Mouse (Mus musculus): ENCODE results near the gene Clybl. TPM values are rescaled to one million over a fixed set of nuclear protein-coding genes. Genes with fewer than 3 reads are reported as not detected.

The Clybl gene
- polyA plus RNA-seq, 1 experiment from 2014 or later, result 22.1 TPM

DNA sequence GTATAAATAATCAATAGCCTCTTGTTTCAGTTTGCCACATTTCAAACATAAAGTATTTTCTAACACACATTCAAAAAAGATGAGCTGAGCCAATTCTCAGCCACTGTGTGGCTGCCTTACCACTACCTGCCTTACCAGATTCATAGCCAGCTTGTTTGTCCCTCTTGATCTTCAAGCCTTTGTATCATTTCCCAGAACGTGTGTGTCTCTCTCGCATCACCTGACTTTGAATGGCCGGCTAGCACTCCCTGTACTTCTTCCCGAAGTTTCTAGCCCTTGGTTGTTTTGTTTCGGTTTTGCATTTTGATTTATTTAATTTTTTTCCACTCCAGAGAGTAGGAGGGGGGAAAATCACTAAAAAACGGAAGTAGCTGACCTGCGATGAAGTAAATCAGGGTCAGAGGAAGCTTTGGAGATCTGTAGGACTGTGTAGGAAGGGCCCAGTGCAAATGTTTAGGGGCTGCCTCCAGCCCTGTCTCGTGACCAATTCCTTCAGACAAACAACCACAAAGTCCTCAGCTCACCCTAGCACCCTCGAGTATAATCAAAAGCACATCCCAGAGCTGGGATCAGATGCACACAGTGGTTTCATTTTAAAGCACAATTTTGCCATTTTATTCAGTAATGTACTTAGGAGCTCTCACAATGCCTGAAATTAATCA lies 195.1 kb downstream of the Clybl start:
- Histone ChIP-seq H3K27ac (ENCODE audit: low read length) (no peak overlapping the region), H3K9ac (ENCODE audit: low read depth, low read length) (no peak overlapping the region), H3K27me3 (ENCODE audit: control insufficient read depth, insufficient read depth, low read depth, low read length) (no peaks in the 10 kb centered on the region), H3K9me3 (replicated peaks; ENCODE audit: control insufficient read depth, low read length) (no peaks in the 10 kb centered on the region), H3K4me3 (ENCODE audit: low read depth, low read length) (no peak overlapping the region), H3K4me1 (ENCODE audit: control insufficient read depth, low read depth, low read length) (no peaks in the 10 kb centered on the region), H3K36me3 (ENCODE audit: control insufficient read depth, insufficient read depth) (no peaks in the 10 kb centered on the region), H3K4me2 (ENCODE audit: low read depth, low read length) (no peak overlapping the region)
- ATAC-seq (ENCODE audit: low read depth), result no peak
- WGBS (ENCODE audit: insufficient replicate concordance), result 56% methylated on average over 9 of the region's 9 CpGs

DNA sequence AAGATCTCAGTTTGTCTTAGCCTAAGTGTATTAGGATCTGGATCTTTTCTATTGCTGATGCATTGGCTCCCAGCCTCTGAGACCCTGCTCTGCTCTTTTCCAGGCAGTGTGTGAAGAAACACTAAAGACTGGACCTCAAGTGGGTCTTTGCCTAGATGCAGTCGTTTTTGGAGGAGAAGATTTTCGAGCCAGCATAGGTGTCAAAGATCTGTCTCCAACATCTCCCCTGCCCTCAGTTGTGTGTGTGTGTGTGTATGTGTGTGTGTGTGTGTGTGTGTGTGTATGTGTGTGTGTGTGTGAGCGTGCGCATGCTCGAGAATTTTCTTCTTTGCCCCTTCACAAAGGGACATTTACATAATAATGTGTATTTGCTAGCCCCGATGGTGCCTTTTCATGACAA lies 196.2 kb downstream of the Clybl start:
- H3K27me3 ChIP-seq (ENCODE audit: control insufficient read depth, insufficient read depth, low read depth, low read length), result no peaks in the 10 kb centered on the region
- H3K9ac ChIP-seq (ENCODE audit: low read depth, low read length), result no peak overlapping the region
- H3K4me2 ChIP-seq (ENCODE audit: low read depth, low read length), result no peak overlapping the region
- no peaks in the 10 kb centered on the region for H3K9me3 ChIP-seq (replicated peaks; ENCODE audit: control insufficient read depth, low read length)
- H3K4me3 ChIP-seq (ENCODE audit: low read depth, low read length), result no peak overlapping the region
- H3K36me3 ChIP-seq (ENCODE audit: control insufficient read depth, insufficient read depth), result no peaks in the 10 kb centered on the region
- H3K27ac ChIP-seq (ENCODE audit: low read length), result no peak overlapping the region
- 70% methylated on average over 6 of the region's 6 CpGs for WGBS (ENCODE audit: insufficient replicate concordance)
- no peak for ATAC-seq (ENCODE audit: low read depth)
- no peaks in the 10 kb centered on the region for H3K4me1 ChIP-seq (ENCODE audit: control insufficient read depth, low read depth, low read length)

DNA sequence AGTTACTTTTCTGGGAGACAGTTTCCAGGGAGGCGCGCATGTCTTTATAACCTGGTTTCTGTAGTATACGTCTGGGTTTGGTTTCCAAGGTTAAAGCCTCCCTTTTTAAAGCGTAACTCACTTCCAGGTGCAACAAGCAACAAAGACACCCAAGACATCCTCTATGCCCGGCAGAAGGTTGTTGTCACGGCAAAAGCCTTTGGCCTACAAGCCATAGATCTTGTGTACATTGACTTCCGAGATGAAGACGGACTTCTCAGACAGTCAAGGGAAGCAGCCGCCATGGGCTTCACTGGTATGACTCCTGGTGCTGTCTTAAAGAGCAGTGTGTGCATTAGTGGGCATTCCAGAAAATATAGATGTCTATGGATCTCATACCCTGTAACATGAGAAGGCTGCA lies 197.6 kb downstream of the Clybl start:
- Histone ChIP-seq H3K27me3 (ENCODE audit: control insufficient read depth, insufficient read depth, low read depth, low read length) (no peaks in the 10 kb centered on the region), H3K4me3 (ENCODE audit: low read depth, low read length) (no peak overlapping the region), H3K9ac (ENCODE audit: low read depth, low read length) (no peak overlapping the region), H3K9me3 (replicated peaks; ENCODE audit: control insufficient read depth, low read length) (no peaks in the 10 kb centered on the region), H3K36me3 (ENCODE audit: control insufficient read depth, insufficient read depth) (no peaks in the 10 kb centered on the region), H3K4me2 (ENCODE audit: low read depth, low read length) (no peak overlapping the region), H3K27ac (ENCODE audit: low read length) (no peak overlapping the region), H3K4me1 (ENCODE audit: control insufficient read depth, low read depth, low read length) (no peaks in the 10 kb centered on the region)
- 78% methylated on average over 9 of the region's 9 CpGs for WGBS (ENCODE audit: insufficient replicate concordance)
- no peak for ATAC-seq (ENCODE audit: low read depth)

DNA sequence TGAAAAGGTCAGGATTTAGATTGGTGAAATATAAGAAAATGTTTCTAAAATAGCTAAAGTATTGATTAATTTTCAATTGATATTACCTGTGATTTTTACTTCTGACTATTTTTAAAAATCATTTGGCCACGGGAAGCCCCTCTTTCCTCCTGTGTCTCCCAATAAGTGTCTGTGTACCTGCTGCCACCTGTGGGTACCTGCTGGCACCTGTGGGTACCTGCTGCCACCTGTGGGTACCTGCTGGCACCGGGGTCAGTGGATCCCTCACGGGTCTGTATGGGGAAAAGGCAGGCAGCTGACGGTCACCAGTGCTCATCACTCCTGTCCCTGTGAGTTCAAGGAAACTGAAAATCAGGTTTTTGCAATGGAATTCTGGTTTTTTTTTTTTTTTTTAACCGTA lies 198.5 kb downstream of the Clybl start:
- H3K36me3 ChIP-seq (ENCODE audit: control insufficient read depth, insufficient read depth), result no peaks in the 10 kb centered on the region
- ATAC-seq (ENCODE audit: low read depth), result no peak
- no peaks in the 10 kb centered on the region for H3K4me1 ChIP-seq (ENCODE audit: control insufficient read depth, low read depth, low read length)
- WGBS (ENCODE audit: insufficient replicate concordance), result 74% methylated on average over 5 of the region's 5 CpGs
- no peak overlapping the region for H3K9ac ChIP-seq (ENCODE audit: low read depth, low read length)
- no peak overlapping the region for H3K4me3 ChIP-seq (ENCODE audit: low read depth, low read length)
- H3K27ac ChIP-seq (ENCODE audit: low read length), result no peak overlapping the region
- H3K9me3 ChIP-seq (replicated peaks; ENCODE audit: control insufficient read depth, low read length), result no peaks in the 10 kb centered on the region
- H3K4me2 ChIP-seq (ENCODE audit: low read depth, low read length), result no peak overlapping the region
- no peaks in the 10 kb centered on the region for H3K27me3 ChIP-seq (ENCODE audit: control insufficient read depth, insufficient read depth, low read depth, low read length)

DNA sequence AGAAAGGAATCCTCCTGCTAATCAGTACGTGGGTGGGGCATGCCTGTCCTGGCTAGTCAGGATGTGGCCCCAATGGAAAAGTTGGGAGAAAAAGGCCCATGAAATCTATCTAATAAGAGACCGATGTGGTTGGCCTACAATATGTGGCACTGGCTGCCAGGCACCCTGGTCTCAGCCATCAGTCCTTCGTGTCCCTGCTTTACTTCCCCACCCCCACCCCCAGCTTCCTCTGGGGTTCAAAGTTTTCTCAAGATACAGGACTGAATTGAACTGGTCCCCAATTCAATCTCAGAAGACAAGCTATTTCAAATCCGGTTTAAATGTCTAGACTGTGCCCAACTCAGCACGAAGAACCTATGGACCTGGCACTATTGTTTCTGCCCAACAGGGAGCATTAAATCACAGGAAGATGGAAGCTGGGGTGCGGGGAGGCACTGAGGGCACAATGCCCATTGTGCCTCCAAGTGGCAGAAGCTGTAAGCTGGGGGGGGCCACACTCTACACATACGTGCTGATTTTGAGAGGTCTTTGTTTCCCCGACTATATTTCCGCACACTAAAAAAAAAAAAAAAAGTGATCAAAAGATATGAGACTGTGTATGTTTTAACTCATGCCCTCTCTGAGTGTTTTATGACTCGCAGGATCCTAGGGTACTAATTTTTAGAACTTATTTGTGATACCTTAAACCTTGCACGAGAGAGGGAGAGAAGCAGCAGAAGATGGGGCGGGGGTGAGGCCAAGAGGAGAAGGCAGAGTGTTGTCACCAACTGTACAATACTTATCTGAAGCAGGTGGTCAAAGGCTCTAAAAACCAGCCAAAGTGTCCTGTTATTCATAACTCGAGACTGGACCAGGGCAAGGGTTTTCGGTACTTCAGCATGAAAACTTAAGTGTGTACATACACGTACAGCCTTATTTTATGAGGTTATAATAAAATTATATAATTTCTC lies 199.7 kb downstream of the Clybl start:
- no peak for ATAC-seq (ENCODE audit: low read depth)
- H3K4me3 ChIP-seq (ENCODE audit: low read depth, low read length), result no peak overlapping the region
- no peak overlapping the region for H3K27ac ChIP-seq (ENCODE audit: low read length)
- H3K9me3 ChIP-seq (replicated peaks; ENCODE audit: control insufficient read depth, low read length), result no peaks in the 10 kb centered on the region
- H3K4me2 ChIP-seq (ENCODE audit: low read depth, low read length), result no peak overlapping the region
- H3K27me3 ChIP-seq (ENCODE audit: control insufficient read depth, insufficient read depth, low read depth, low read length), result no peaks in the 10 kb centered on the region
- no peak overlapping the region for H3K9ac ChIP-seq (ENCODE audit: low read depth, low read length)
- H3K36me3 ChIP-seq (ENCODE audit: control insufficient read depth, insufficient read depth), result no peaks in the 10 kb centered on the region
- no peaks in the 10 kb centered on the region for H3K4me1 ChIP-seq (ENCODE audit: control insufficient read depth, low read depth, low read length)
- 68% methylated on average over 15 of the region's 15 CpGs for WGBS (ENCODE audit: insufficient replicate concordance)

DNA sequence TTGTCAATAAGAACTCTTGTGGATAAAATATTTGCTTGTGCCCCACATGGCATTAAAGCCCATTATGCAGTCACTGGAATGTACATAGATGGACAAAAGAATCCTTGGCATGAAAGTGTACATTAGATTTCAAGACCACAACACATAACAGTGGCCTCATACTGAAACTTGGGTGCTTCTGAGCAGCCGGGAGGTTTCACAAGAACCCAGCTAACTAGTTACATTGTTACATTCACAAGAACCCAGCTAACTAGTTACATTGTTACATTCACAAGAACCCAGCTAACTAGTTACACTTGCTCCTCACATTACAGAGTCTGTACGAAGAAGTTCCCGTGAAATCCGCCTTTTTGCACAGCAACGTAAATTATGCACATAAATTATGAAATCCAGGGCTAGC lies 200.8 kb downstream of the Clybl start:
- ATAC-seq (ENCODE audit: low read depth), result no peak
- Histone ChIP-seq H3K9me3 (replicated peaks; ENCODE audit: control insufficient read depth, low read length) (no peaks in the 10 kb centered on the region), H3K4me2 (ENCODE audit: low read depth, low read length) (no peak overlapping the region), H3K4me1 (ENCODE audit: control insufficient read depth, low read depth, low read length) (no peaks in the 10 kb centered on the region), H3K9ac (ENCODE audit: low read depth, low read length) (no peak overlapping the region), H3K27me3 (ENCODE audit: control insufficient read depth, insufficient read depth, low read depth, low read length) (no peaks in the 10 kb centered on the region), H3K27ac (ENCODE audit: low read length) (no peak overlapping the region), H3K36me3 (ENCODE audit: control insufficient read depth, insufficient read depth) (no peaks in the 10 kb centered on the region), H3K4me3 (ENCODE audit: low read depth, low read length) (no peak overlapping the region)
- WGBS (ENCODE audit: insufficient replicate concordance), result 80% methylated on average over 5 of the region's 5 CpGs

DNA sequence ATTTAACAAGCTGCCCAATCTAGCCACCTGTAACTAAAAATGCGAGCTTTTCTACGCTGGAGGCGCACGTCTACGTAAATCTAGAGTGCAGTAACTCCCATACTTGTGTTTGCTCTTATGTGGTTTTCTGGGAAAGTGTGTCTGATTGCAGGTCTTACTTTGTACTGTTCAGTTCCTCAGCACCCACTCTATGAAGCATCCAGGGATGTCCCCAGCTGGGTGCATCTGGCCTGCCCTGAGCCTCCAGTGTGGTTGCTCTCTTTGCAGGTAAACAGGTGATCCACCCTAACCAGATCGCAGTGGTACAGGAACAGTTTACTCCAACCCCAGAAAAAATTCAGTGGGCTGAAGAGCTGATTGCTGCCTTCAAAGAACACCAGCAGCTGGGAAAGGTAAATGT lies 202.4 kb downstream of the Clybl start:
- Histone ChIP-seq H3K9me3 (replicated peaks; ENCODE audit: control insufficient read depth, low read length) (no peaks in the 10 kb centered on the region), H3K27me3 (ENCODE audit: control insufficient read depth, insufficient read depth, low read depth, low read length) (no peaks in the 10 kb centered on the region), H3K9ac (ENCODE audit: low read depth, low read length) (no peak overlapping the region), H3K4me1 (ENCODE audit: control insufficient read depth, low read depth, low read length) (no peaks in the 10 kb centered on the region), H3K27ac (ENCODE audit: low read length) (no peak overlapping the region), H3K36me3 (ENCODE audit: control insufficient read depth, insufficient read depth) (no peaks in the 10 kb centered on the region), H3K4me2 (ENCODE audit: low read depth, low read length) (no peak overlapping the region), H3K4me3 (ENCODE audit: low read depth, low read length) (no peak overlapping the region)
- WGBS (ENCODE audit: insufficient replicate concordance), result 78% methylated on average over 6 of the region's 6 CpGs
- ATAC-seq (ENCODE audit: low read depth), result no peak

DNA sequence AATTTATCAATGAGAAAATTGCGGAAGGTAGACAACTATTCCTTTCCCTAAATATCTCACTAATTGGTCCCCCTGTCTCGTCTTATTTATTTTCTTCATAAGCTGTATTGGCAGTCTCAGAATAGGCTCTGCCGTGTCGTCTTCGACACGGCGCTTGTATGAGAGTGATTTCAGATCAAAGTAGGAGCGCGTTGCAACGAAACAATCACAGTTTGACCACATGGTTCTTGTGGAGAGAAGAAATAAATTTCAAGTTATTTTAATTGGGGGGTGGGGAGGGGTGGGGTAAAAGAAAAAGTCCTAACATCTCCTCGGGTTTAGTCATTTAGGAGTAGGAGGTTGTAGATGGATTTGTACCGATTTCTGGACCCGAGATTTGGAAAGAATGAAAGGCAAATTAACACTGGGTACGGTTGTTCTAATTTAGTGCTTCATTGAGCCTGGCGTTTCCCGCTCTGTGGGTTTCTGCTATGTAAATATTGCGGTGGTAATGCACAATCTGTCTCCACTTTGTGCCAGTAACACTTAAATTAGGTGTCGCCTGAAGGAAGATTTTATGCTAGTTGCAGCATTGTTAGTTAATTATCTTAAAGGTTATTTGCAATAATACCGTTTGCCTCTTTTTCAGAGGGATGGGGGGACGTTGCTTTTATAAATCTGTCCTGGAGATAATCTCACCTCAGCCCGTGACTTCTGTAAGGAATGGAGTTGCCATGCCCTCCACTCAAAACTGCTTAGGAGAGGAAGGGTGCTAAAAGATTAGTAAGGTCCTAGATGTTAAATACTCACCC lies 203.1 kb downstream of the Clybl start:
- Histone ChIP-seq H3K4me2 (ENCODE audit: low read depth, low read length) (no peak overlapping the region), H3K27ac (ENCODE audit: low read length) (no peak overlapping the region), H3K9ac (ENCODE audit: low read depth, low read length) (no peak overlapping the region), H3K36me3 (ENCODE audit: control insufficient read depth, insufficient read depth) (no peaks in the 10 kb centered on the region), H3K4me3 (ENCODE audit: low read depth, low read length) (no peak overlapping the region), H3K4me1 (ENCODE audit: control insufficient read depth, low read depth, low read length) (no peaks in the 10 kb centered on the region), H3K9me3 (replicated peaks; ENCODE audit: control insufficient read depth, low read length) (no peaks in the 10 kb centered on the region), H3K27me3 (ENCODE audit: control insufficient read depth, insufficient read depth, low read depth, low read length) (no peaks in the 10 kb centered on the region)
- no peak for ATAC-seq (ENCODE audit: low read depth)
- WGBS (ENCODE audit: insufficient replicate concordance), result 70% methylated on average over 21 of the region's 21 CpGs

DNA sequence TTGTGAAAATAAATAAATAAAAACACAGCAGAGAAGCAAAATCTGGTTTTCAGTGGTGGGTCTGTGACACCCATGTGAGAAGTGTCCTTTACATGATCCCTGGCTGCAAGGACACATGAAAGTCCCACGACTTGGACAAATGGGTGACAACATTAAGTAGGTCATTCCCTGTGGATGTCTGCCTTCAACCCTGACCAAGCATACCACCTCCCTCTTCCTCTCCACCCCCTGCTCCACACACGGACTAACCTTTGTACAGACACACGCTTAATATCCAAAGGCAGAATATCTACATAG lies 203.7 kb downstream of the Clybl start:
- Histone ChIP-seq H3K36me3 (ENCODE audit: control insufficient read depth, insufficient read depth) (no peaks in the 10 kb centered on the region), H3K4me1 (ENCODE audit: control insufficient read depth, low read depth, low read length) (no peaks in the 10 kb centered on the region), H3K9me3 (replicated peaks; ENCODE audit: control insufficient read depth, low read length) (no peaks in the 10 kb centered on the region), H3K27ac (ENCODE audit: low read length) (no peak overlapping the region), H3K9ac (ENCODE audit: low read depth, low read length) (no peak overlapping the region), H3K4me3 (ENCODE audit: low read depth, low read length) (no peak overlapping the region), H3K27me3 (ENCODE audit: control insufficient read depth, insufficient read depth, low read depth, low read length) (no peaks in the 10 kb centered on the region), H3K4me2 (ENCODE audit: low read depth, low read length) (no peak overlapping the region)
- ATAC-seq (ENCODE audit: low read depth), result no peak
- WGBS (ENCODE audit: insufficient replicate concordance), result 67% methylated on average over 3 of the region's 3 CpGs

Data from liver, embryonic 16.5 days (tissue).